Mouse (Mus musculus) hindbrain, embryonic 16.5 days (tissue): Measurements from ENCODE around the gene Sox12. TPM values are rescaled to one million over a fixed set of nuclear protein-coding genes. Genes with fewer than 3 reads are reported as not detected.
"Not testable (repeated sequence)": the region's sequence is repeated elsewhere in the genome, so short reads cannot be mapped to it uniquely, and the experiment has no call there.

Experiments used
- ATAC-seq: fragments of 200-750 bp; cut with Nextera tagmentation; 2 replicates; pipeline ENCODE4 v1.8.0; 2017; ENCODE audit warnings: moderate TSS enrichment, moderate library complexity
- H3K27ac ChIP-seq: fragments of 300-500 bp; sonication (generic); 2 replicates; pipeline ENCODE4 v1.5.1; 2014; ENCODE audit warnings: low read depth, mild to moderate bottlenecking, control low read depth, low read length, moderate library complexity
- H3K27me3 ChIP-seq: fragments of 300-500 bp; sonication (generic); replicated peaks from 2 replicates; pipeline ENCODE4 v1.6.1; 2014; ENCODE audit warnings: low read length; ENCODE audit not compliant: control insufficient read depth, insufficient read depth
- H3K36me3 ChIP-seq: fragments of 300-500 bp; sonication (generic); 2 replicates; pipeline ENCODE4 v1.6.1; 2014; ENCODE audit warnings: mild to moderate bottlenecking, low read length, moderate library complexity, mixed read lengths; ENCODE audit not compliant: control insufficient read depth, insufficient read depth
- H3K4me1 ChIP-seq: fragments of 300-500 bp; sonication (generic); 2 replicates; pipeline ENCODE4 v1.6.1; 2014; ENCODE audit warnings: low read depth, low read length; ENCODE audit not compliant: control insufficient read depth, insufficient read depth
- H3K4me2 ChIP-seq: fragments of 300-500 bp; sonication (generic); 2 replicates; pipeline ENCODE4 v1.6.1; 2014; ENCODE audit warnings: mild to moderate bottlenecking, low read length, control low read depth, moderate library complexity
- H3K4me3 ChIP-seq: fragments of 300-500 bp; sonication (generic); 2 replicates; pipeline ENCODE4 v1.5.1; 2014; ENCODE audit warnings: mild to moderate bottlenecking, low read length, control low read depth, moderate library complexity
- H3K9ac ChIP-seq: fragments of 300-500 bp; sonication (generic); 2 replicates; pipeline ENCODE4 v1.6.1; 2014; ENCODE audit warnings: low read depth, mild to moderate bottlenecking, control low read depth, low read length, moderate library complexity
- H3K9me3 ChIP-seq: fragments of 300-500 bp; sonication (generic); 2 replicates; pipeline ENCODE4 v1.6.1; 2014; ENCODE audit warnings: mild to moderate bottlenecking, low read length, moderate library complexity; ENCODE audit not compliant: control insufficient read depth
- WGBS: fragments of 180-500 bp; shearing (Covaris S2); extraction: QIAGEN DNeasy Blood & Tissue Kit; methylation state at CpG from one replicate; pipeline ENCODE4 v1.1.7; 2014; 5-methylcytosine and 5-hydroxymethylcytosine counted together
- polyA plus RNA-seq: library from polyadenylated mRNA; unstranded; fragments of >200 nt; fragmentation: Nextera tagmentation; extraction: Ambion mirVana; gene quantifications from 2 replicates; pipeline ENCODE4 v1.2.1, GENCODE M21; 2015

Sox12 gene
- polyA plus RNA-seq, 1 experiment from 2014 or later = 10.5 TPM

DNA sequence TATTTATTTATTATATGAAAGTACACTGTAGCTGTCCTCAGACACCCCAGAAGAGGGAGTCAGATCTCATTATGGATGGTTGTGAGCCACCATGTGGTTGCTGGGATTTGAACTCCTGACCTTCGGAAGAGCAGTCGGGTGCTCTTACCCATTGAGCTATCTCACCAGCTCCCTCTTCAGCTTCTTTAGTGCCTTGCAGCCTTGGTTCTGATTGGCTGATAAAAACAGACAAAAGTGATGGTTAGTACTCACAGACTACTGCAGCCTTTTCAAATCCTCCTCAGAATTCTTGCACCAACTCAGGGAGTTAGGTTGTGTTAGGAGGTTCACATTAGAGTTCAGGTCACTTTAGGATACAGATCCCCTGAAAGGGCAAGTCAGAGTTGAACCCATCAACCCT lies 30.6 kb upstream of the Sox12 start:
- 76% methylated on average over 2 of the region's 2 CpGs for WGBS
- not testable (repeated sequence) for H3K9me3 ChIP-seq, H3K36me3 ChIP-seq, H3K27ac ChIP-seq, H3K4me3 ChIP-seq, ATAC-seq, H3K27me3 ChIP-seq, H3K4me2 ChIP-seq, H3K4me1 ChIP-seq, H3K9ac ChIP-seq

DNA sequence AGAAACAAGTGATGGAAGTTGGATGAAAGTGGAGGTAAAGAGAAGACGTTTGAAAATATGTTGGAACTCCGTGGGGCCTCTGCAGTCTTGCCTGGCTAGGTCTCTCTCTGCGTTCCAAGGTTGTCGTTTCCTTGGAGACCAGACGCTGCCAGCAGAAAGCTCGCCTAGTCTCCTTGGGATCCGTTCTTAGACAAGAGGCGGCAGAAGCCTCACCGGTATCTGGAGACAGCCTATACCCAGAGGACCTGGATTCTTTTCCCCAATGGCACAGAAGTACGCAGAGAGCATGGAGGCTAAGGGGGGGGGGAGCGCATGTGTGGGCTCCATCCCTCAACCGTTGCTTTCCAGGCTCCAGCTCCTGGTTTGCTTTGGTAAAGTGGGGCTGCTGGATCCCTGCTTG lies 29.6 kb upstream of the Sox12 start:
- 5% methylated on average over 12 of the region's 12 CpGs for WGBS
- H3K4me3 ChIP-seq = 0 out of 2 replicates have a peak overlapping the region, but pooled peaks have one; percentile 6

DNA sequence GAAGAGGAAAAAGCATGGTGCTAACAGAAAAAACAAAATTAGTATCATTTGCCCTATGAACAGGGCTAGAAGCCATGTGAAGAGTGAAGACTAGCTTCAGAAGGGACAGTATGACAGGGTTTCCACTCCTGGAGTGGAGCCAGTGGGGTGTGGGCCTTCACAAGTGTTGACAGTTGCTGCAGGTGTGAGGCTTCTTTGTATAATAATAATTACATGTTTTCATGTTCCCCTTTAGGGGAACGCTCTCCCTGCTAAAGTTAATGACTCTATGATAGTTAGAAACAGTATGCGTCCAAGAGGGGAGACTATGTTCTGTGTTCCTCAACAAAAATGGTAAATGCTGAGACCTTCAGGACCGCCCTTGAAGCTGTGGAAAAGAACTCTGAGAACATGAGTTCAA lies 17.9 kb upstream of the Sox12 start:
- 96% methylated on average over 3 of the region's 3 CpGs for WGBS
- H3K9ac ChIP-seq = peak overlapping the region; percentile 83; the same call in 1 of the 2 replicates
- H3K9me3 ChIP-seq = no peaks in the 10 kb centered on the region
- no peak for ATAC-seq
- no peaks in the 10 kb centered on the region for H3K36me3 ChIP-seq
- peaks cover 28% of the 10 kb centered on the region for H3K4me1 ChIP-seq
- no peak overlapping the region; the same call in 1 of the 2 replicates for H3K27ac ChIP-seq
- H3K4me3 ChIP-seq = peak overlapping the region; percentile 86
- H3K27me3 ChIP-seq = no peaks in the 10 kb centered on the region
- peak overlapping the region; percentile 80 for H3K4me2 ChIP-seq

More for the DNA sequence above, 29.6 kb upstream of the Sox12 start:
- Histone ChIP-seq H3K36me3 (no peaks in the 10 kb centered on the region), H3K27ac (no peak overlapping the region), H3K9me3 (no peaks in the 10 kb centered on the region), H3K4me1 (peaks cover 2% of the 10 kb centered on the region), H3K4me2 (peak overlapping the region; percentile 41), H3K9ac (no peak overlapping the region), H3K27me3 (no peaks in the 10 kb centered on the region)
- peak; percentile 68 for ATAC-seq

DNA sequence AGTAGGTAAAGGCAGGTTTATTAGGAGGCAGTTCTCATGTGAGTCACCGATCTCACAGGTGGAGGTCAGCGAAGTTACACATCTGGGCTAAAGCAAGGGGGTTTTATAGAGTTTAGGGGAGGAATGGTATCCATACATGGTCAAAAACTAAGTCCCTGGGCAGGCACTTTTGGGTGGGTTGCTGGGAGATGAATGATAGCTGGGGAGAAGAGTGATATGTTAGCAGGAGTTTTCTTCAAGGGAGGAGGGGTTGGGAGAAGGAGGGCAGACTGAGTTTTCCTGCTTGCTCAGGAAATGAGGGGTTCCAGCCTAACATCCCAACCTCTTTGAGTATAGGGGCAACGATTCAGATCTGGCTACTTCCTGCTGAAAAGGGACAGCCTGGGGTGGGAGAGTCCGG lies 17.4 kb upstream of the Sox12 start, which contains the start of gene 6820408C15Rik:
6820408C15Rik (plus strand) TSS at position 301 of the 400 bp plus-strand sequence.
- peaks cover 32% of the 10 kb centered on the region for H3K4me1 ChIP-seq
- peak within 1 kb of the TSS; percentile 97 for H3K27ac ChIP-seq
- 23% methylated on average over 4 of the region's 4 CpGs for WGBS
- peak within 1 kb of the TSS; percentile 80 for H3K4me2 ChIP-seq
- H3K9me3 ChIP-seq = no peaks in the 10 kb centered on the region
- H3K9ac ChIP-seq = peak within 1 kb of the TSS; percentile 83
- ATAC-seq = no peak
- peak within 1 kb of the TSS; percentile 86 for H3K4me3 ChIP-seq
- H3K27me3 ChIP-seq = no peaks in the 10 kb centered on the region
- no peaks in the 10 kb centered on the region for H3K36me3 ChIP-seq

DNA sequence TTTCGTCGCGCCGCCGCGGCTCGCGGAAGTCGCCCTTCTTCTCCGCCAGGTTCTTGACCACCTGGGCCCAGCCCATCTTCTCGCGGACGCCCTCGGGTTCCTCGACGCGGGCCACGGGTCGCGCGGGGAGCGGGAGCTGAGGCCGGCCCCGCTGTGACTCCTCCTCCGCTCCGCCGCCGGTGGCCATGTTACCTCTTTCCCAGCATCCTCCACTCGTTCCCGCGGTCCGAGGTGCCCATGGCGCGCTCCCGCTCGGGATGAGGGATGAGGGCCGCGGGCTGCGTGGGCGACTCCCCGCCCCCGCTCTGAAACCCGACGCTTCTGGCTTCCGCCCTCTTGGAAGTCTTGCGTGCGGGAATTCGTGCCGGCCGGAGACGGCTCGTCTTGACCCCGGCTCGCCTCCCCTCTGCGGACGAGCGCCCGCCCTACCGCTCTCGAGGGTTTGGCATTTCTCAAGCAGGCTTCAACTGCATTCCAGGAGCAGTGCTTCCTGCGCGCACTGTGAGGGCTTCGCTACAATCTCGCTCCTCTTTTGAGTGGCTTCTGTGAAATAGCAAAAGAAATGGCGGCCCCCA lies 16.8 kb upstream of the Sox12 start, which contains the start of gene Zcchc3:
Zcchc3 (minus strand) TSS at position 437 of the 575 bp plus-strand sequence.
- H3K4me1 ChIP-seq = peaks cover 35% of the 10 kb centered on the region

DNA sequence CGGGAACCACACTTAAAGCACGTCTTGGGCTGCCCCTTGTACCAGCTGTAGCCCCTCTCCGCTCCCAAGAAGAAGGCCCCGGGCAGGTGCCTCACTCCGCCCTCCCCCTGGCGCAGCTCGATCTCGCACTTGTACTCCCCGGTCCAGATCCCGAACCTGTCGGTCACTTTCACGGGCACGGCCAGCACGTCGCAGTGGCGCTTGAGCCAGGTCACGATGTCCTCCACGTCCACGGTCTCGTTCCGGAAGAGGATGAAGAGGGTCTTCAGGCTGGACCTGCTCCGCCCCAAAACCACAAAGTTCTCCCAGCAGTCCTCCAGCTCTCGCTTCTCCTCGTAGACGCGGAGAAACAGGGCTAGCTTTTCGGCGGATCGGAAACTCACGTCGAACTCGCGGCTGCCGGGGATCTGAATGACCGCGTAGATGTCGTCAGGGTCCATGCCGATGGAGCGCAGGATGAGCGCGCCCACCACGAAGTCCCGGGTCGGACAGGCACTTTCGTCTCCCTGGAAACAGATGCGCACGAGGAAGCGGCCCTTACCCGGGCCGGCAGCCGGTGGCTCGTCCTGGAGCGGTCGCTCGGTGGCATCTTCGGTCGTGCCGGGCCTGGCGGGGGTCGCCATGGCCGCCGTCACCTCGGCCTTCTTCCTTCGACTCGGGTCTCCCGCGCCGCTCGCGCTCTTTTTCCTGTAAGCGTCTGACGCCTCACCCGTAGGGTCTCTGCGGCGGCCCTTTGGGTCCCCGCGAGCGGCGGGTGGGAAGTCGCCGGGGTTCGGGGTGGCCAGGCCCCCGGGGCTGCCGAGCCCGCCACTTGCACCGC lies 16.1 kb upstream of the Sox12 start:
- Histone ChIP-seq H3K4me3 (peak overlapping the region; percentile 86), H3K4me2 (peak overlapping the region; percentile 80), H3K36me3 (no peaks in the 10 kb centered on the region), H3K27me3 (no peaks in the 10 kb centered on the region), H3K9ac (peak overlapping the region; percentile 83), H3K4me1 (peaks cover 35% of the 10 kb centered on the region), H3K27ac (peak overlapping the region; percentile 97), H3K9me3 (no peaks in the 10 kb centered on the region)
- WGBS = 0% methylated on average over 74 of the region's 86 CpGs
- peak; percentile 19 for ATAC-seq

More for the DNA sequence above, 16.8 kb upstream of the Sox12 start, which contains the start of gene Zcchc3:
- peak; percentile 84 for ATAC-seq
- Histone ChIP-seq H3K9ac (peak within 1 kb of the TSS; percentile 83), H3K27me3 (no peaks in the 10 kb centered on the region), H3K9me3 (no peaks in the 10 kb centered on the region), H3K36me3 (no peaks in the 10 kb centered on the region), H3K4me2 (peak within 1 kb of the TSS; percentile 80), H3K27ac (peak within 1 kb of the TSS; percentile 97), H3K4me3 (peak within 1 kb of the TSS; percentile 86)
- under 1% methylated on average over 65 of the region's 65 CpGs for WGBS

DNA sequence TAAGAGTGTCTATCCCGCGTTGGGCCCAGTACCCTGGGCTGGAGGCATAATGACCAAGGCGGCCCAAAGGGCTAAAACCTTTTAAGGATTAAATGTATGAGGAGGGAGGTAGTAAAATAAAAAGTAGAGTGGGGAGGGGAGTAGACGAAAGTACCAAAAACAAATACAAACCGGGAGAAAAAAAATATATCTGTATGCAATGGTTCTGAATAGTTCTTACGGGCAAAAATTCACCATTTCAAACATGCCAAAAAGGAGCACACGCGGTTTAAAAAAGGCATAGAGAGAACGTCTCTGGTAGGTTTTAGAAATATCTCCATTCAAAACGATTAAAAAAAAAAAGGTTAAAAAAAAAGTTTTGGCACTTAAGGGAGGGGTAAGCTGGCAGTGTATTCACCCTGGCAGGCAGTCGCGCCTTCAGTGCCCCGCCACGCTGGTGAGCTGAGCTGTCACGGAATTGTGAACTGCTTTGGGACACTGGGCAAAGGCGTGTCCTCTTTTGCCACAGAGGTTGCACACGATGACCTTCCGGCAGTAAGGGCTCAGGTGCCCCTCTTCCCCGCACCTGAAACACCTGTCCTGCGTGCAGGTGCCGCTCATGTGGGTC lies 15.4 kb upstream of the Sox12 start:
- no peak for ATAC-seq
- peaks cover 35% of the 10 kb centered on the region for H3K4me1 ChIP-seq
- WGBS = 2% methylated on average over 21 of the region's 21 CpGs
- peak overlapping the region; percentile 86 for H3K4me3 ChIP-seq
- no peaks in the 10 kb centered on the region for H3K9me3 ChIP-seq
- H3K27me3 ChIP-seq = no peaks in the 10 kb centered on the region
- H3K36me3 ChIP-seq = no peaks in the 10 kb centered on the region
- peak overlapping the region; percentile 83 for H3K9ac ChIP-seq
- peak overlapping the region; percentile 80 for H3K4me2 ChIP-seq
- peak overlapping the region; percentile 97 for H3K27ac ChIP-seq

DNA sequence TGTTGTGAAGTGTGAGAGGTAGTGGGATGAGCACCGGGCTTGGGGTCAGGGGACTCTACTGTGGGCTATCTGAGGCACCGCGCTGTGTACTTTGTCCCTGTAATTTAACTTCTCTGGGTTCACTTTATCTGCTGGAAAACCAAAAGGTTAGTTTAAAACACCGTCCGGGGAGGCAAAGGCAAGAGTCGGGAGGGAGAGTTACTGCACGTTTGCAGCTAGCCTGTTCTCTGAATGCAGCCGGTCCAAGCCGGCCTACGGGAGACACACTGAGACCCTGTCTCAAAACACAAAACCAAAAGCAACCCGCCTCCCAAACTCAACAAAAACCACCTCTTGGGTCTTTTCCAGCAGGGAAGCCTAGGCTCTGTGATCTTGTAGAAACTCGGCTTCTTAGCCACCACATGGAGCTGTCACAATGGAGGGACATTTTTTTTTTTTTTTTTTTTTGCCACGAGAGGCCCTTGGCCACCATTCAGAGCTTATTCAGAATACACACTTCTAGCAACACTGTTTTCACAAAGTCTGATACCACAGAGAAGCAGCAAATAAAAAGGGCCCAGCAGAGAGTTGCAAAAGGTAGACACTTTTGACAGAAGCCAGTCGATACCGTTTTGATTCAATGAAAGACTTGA lies 14.8 kb upstream of the Sox12 start:
- no peak for ATAC-seq
- Histone ChIP-seq H3K4me1 (peaks cover 35% of the 10 kb centered on the region), H3K4me3 (peak overlapping the region; percentile 86), H3K27ac (peak overlapping the region; percentile 61; the same call in 1 of the 2 replicates), H3K9ac (peak overlapping the region; percentile 83), H3K4me2 (peak overlapping the region; percentile 80), H3K36me3 (no peaks in the 10 kb centered on the region), H3K9me3 (no peaks in the 10 kb centered on the region), H3K27me3 (no peaks in the 10 kb centered on the region)
- WGBS = 3% methylated on average over 15 of the region's 15 CpGs
